Mouse (Mus musculus): ENCODE results near the gene Cdc42bpg.

DNA sequence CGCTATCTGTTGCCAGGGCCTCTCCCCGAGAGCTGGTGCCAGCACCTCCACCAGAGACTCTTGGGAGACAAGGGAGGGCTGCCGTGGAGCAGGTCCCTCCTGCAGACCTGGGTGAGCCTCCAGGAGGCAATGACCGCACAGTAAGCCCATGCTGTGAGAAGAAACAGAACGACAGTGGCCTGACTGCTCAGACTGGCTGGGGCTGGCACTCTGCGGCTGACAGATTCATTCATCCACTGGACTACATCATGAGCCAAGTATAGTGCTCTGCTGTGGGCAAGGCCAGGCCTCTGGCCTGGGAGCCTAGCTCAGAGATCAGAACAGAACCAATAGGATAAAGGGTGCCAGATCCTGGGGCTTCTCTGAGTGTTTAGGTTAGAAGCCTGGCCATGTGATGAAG is 2.4 kb upstream of the Cdc42bpg start:
- TF ChIP-seq CTCF (IDR thresholded peaks at IDR 0.05; ENCODE audit: low read depth) (no peak), EP300 (IDR thresholded peaks at IDR 0.05; ENCODE audit: low read depth) (no peak)

Measured in liver, postnatal 0 days (tissue).